Mouse (Mus musculus) thymus, adult 2 months (tissue): ENCODE measurements around the gene Gm9508. TPM values are rescaled to one million over a fixed set of nuclear protein-coding genes. Genes with fewer than 3 reads are reported as not detected.
"Not testable (repeated sequence)": the region's sequence is repeated elsewhere in the genome, so short reads cannot be mapped to it uniquely, and the experiment has no call there.

ENCODE experiments used
- DNase-seq: peaks from one replicate; pipeline ENCODE4 v3.0.0; 2021
- H3K27ac ChIP-seq: fragments of 200-500 bp; 2 replicates; pipeline ENCODE4 v1.5.1; 2012; ENCODE audit warnings: low read length, control low read depth; ENCODE audit not compliant: control insufficient read depth, insufficient read depth
- H3K27me3 ChIP-seq: fragments of 200-500 bp; 2 replicates; pipeline ENCODE4 v1.6.1; 2012; ENCODE audit warnings: mild to moderate bottlenecking, low read length, moderate library complexity, mixed read lengths; ENCODE audit not compliant: control insufficient read depth, insufficient read depth
- H3K36me3 ChIP-seq: fragments of 200-500 bp; 2 replicates; pipeline ENCODE4 v1.6.1; 2012; ENCODE audit warnings: mild to moderate bottlenecking, low read length, moderate library complexity; ENCODE audit not compliant: control insufficient read depth, insufficient read depth
- H3K4me1 ChIP-seq: fragments of 200-500 bp; replicated peaks from 2 replicates; pipeline ENCODE4 v1.6.1; 2012; ENCODE audit warnings: low read length; ENCODE audit not compliant: control insufficient read depth, insufficient read depth
- H3K4me3 ChIP-seq: fragments of 200-500 bp; 2 replicates; pipeline ENCODE4 v1.5.1; 2012; ENCODE audit warnings: mild to moderate bottlenecking, low read length, control low read depth, moderate library complexity; ENCODE audit not compliant: control insufficient read depth, insufficient read depth
- CTCF ChIP-seq: fragments of 200-500 bp; IDR thresholded peaks from 2 replicates; pipeline ENCODE4 v1.5.1; 2012; ENCODE audit warnings: mild to moderate bottlenecking, control low read depth, low read length, moderate library complexity, borderline replicate concordance; ENCODE audit not compliant: control insufficient read depth, poor library complexity, insufficient read depth; ENCODE audit errors: extremely low read depth
- POLR2A ChIP-seq: fragments of 200-500 bp; IDR thresholded peaks from 2 replicates; pipeline ENCODE4 v1.6.1; 2012; ENCODE audit warnings: mild to moderate bottlenecking, low read length, control low read depth, moderate library complexity; ENCODE audit not compliant: control insufficient read depth, poor library complexity, insufficient read depth; ENCODE audit errors: extremely low read depth
- WGBS: fragments of 180-500 bp; shearing (Covaris S2); methylation state at CpG from one replicate; pipeline ENCODE4 v1.1.7; 2018; 5-methylcytosine and 5-hydroxymethylcytosine counted together
- polyA plus RNA-seq: library from polyadenylated mRNA; depleted of rRNA; stranded (reverse); fragments of >200 nt; gene quantifications from 2 replicates; pipeline ENCODE4 v1.2.3, GENCODE M21; 2012; rRNA removed

Gene Gm9508
- not detected in 2 replicates for polyA plus RNA-seq

DNA sequence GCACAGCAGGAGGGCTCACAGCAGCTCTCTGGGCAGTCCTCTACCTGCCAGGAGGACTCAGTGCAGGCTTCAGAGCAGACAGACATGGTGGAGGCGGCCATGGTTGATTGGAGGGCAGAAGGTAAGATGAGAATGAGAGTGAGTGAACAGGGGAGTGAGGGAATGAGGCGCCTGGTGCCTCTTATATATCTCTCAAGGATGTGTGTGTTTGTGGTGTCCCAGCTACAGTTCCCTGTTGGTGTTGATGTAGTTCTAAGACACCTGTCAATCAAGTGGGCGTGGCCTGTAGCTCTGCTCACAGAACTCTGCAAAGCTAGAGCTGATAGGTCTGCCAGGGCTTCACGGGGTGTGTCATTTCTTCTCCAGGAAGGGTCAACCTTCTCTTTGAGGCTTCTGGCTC lies at the start of gene Gm9508:
TSS of gene Gm9508 (minus strand) at position 101 of the 400 bp plus-strand sequence.
- DNase-seq = no peak
- H3K27me3 ChIP-seq = no peaks in the 10 kb centered on the region
- H3K4me3 ChIP-seq = no peak within 1 kb of the TSS
- TF ChIP-seq POLR2A (no peak), CTCF (no peak)
- H3K27ac ChIP-seq = no peak within 1 kb of the TSS
- H3K36me3 ChIP-seq = no peaks in the 10 kb centered on the region
- 49% methylated on average over 4 of the region's 4 CpGs for WGBS
- no peaks in the 10 kb centered on the region for H3K4me1 ChIP-seq

- H3K36me3 ChIP-seq, DNase-seq, H3K27ac ChIP-seq, H3K4me1 ChIP-seq, H3K4me3 ChIP-seq, H3K27me3 ChIP-seq: not testable (repeated sequence)
- 75% methylated on average over 5 of the region's 5 CpGs for WGBS
These were observed 45.1 kb upstream of the Gm9508 start, which contains the start of gene Gm18596 for GRCm38 (mm10) chr10:77741924-77742688. Gm18596 (minus strand) TSS chr10:77742638.

- 58% methylated on average over 4 of the region's 4 CpGs for WGBS
- no peak for DNase-seq
- TF ChIP-seq POLR2A = no peak
- no peak for TF ChIP-seq CTCF
- H3K27me3 ChIP-seq = no peaks in the 10 kb centered on the region
- H3K4me1 ChIP-seq = no peaks in the 10 kb centered on the region
- no peak overlapping the region for H3K27ac ChIP-seq
- no peak overlapping the region for H3K4me3 ChIP-seq
- H3K36me3 ChIP-seq = no peaks in the 10 kb centered on the region
These were observed 41.9 kb upstream of the Gm9508 start for GRCm38 (mm10) chr10:77738929-77739328.

DNA sequence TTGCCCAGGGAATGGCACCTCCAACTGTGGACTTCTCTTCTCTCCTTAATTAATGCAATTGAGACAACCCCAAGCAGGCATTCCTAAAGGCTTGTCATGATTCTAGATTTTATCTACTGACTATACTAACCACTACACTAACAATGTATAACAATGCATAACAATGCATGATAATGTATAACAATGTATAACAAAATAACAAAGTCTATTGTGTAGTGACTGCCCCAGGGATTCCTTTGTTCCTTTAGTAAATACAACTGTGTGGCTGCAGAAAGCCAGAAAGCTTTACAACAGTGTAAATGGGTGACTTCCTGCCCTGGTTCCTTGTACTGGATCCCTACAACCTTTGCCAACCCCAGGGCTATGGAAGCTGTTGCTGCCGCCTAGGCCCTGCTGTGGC lies 38.9 kb upstream of the Gm9508 start:
- TF ChIP-seq CTCF (no peak), POLR2A (no peak)
- no peaks in the 10 kb centered on the region for H3K4me1 ChIP-seq
- WGBS = 100% methylated on average over 1 of the region's 1 CpGs

DNA sequence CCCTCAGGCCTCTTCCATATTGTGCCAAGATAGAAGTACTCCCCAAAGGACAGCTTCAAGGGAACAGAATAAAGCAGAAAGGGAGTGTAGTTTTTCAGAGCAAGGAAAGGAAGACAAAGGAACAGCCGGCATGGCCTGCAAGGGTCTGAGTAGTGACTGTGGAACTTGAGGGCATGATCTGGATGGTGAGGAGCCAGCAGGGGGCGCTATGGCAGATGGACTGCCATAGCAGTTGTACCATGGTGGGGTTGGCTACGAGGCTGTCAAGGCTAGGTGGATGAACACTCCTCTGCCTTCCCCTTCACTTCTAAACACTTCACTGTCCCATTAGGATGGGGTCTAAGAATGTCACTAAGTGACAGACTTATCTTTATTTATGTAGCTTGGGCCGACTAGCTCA lies 32.2 kb upstream of the Gm9508 start:
- WGBS = 64% methylated on average over 4 of the region's 4 CpGs
- DNase-seq = peak; percentile 18

More for the DNA sequence above, 38.9 kb upstream of the Gm9508 start:
- Histone ChIP-seq H3K27me3 (no peaks in the 10 kb centered on the region), H3K27ac (no peak overlapping the region), H3K4me3 (no peak overlapping the region), H3K36me3 (no peaks in the 10 kb centered on the region)
- no peak for DNase-seq

DNA sequence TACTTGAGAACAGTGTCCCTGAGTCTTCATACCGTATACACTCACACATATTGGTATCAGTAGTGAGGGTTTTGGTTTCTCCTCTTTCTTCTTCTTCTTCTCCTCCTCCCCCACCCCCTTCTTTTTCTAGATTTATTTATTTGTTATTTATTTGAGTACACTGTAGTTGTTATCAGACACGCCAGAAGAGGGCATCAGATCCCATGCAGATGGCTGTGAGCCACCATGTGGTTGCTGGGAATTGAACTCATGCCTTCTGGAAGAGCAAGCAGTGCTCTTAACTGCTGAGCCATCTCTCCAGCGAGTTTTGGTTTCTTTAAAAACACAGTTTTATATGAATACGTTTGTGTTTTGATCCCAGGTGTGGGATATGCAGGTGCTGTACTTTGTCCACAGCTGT lies 31.2 kb upstream of the Gm9508 start:
- H3K4me1 ChIP-seq = no peaks in the 10 kb centered on the region
- no peak overlapping the region for H3K27ac ChIP-seq
- no peaks in the 10 kb centered on the region for H3K36me3 ChIP-seq
- no peaks in the 10 kb centered on the region for H3K27me3 ChIP-seq
- TF ChIP-seq POLR2A (no peak), CTCF (no peak)
- H3K4me3 ChIP-seq = no peak overlapping the region
- WGBS = 74% methylated on average over 4 of the region's 4 CpGs
- no peak for DNase-seq

More for the DNA sequence above, 32.2 kb upstream of the Gm9508 start:
- Histone ChIP-seq H3K4me1 (no peaks in the 10 kb centered on the region), H3K36me3 (no peaks in the 10 kb centered on the region), H3K27ac (no peak overlapping the region), H3K4me3 (no peak overlapping the region), H3K27me3 (no peaks in the 10 kb centered on the region)
- TF ChIP-seq POLR2A = no peak
- peak; percentile 62; the same call in 1 of the 2 replicates for TF ChIP-seq CTCF

DNA sequence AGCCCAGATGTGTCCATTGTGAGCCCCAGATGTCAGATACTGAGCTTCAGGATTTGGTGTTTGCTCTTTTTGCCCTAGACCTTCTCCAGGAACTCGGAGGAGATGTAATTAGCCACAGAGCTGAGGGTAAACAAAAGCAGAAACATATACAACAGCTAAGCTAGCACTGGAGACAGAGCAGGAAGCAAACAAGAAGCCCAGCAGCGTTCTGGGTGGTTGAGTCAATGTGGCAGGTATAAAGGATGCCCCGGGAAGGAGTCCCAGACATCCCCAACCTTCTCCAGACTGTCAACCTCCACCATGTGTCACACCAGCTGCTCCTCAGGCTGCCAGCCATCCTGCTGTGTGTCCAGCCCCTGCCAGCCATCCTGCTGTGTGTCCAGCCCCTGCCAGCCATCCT lies 29.2 kb upstream of the Gm9508 start, which contains the start of gene Gm10100:
TSS of gene Gm10100 (plus strand) at position 301 of the 400 bp plus-strand sequence.
- TF ChIP-seq POLR2A = no peak
- no peak for TF ChIP-seq CTCF
- no peak within 1 kb of the TSS for H3K4me3 ChIP-seq
- H3K4me1 ChIP-seq = no peaks in the 10 kb centered on the region
- 34% methylated on average over 3 of the region's 3 CpGs for WGBS
- no peak within 1 kb of the TSS for H3K27ac ChIP-seq
- no peak for DNase-seq
- no peaks in the 10 kb centered on the region for H3K36me3 ChIP-seq
- no peaks in the 10 kb centered on the region for H3K27me3 ChIP-seq
